Mouse (Mus musculus): ENCODE measurements at regions not wholly inside any gene's neighbourhood (a gene's known extent, or its start where the extent isn't known, plus 50 kb on each side); places are given as distances from the start of the nearest gene placed in this dataset.
"Not testable (repeated sequence)": the region's sequence is repeated elsewhere in the genome, so short reads cannot be mapped to it uniquely, and the experiment has no call there.

DNA sequence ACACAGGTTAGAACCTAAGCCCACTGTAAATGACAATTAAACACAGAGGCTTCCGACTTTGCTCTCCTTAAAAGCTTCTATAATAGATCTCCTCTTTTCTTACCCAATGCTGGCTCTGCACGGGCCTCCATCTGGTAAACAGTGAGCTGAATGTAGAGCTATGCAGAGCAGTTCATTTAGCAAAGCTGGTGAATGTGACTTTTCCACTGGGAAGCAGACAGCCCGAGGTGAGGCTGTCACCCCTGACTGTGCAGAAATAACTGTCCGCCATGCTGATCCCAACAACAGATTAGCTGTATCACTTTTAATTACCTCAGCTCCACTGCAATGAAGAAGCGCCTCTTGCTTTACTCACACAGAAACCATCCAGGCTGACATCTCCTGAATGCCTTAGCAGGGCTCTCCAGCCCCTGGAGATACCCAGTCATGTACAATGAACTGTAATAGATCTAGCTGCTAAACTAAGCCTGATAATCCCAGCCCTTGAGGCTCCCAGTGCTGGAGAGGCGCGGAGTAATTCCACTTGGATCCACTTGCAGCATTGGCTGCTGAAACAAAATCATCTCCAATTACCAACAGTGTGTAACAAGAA is 980.2 kb downstream of the Poteg start:
- no peak for DNase-seq

DNA sequence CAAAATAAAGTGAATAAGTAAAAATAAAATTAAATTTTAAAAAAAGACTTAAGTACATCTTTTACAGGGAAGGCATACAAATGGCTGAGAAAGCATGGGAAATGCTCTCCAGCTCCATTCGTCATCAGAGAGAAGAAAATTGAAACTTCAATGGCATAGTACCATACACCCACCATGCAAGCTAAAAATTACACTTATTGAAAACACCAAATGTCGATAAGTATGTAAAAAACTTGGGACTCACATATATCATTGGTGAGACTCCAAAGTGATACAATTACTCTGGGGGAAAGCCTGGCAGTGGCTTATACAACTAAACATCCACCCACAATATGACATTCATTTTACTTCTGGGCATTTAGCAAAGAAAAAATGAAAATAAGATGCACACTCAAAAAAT is 1025.7 kb downstream of the Poteg start:
- DNase-seq = no peak

DNA sequence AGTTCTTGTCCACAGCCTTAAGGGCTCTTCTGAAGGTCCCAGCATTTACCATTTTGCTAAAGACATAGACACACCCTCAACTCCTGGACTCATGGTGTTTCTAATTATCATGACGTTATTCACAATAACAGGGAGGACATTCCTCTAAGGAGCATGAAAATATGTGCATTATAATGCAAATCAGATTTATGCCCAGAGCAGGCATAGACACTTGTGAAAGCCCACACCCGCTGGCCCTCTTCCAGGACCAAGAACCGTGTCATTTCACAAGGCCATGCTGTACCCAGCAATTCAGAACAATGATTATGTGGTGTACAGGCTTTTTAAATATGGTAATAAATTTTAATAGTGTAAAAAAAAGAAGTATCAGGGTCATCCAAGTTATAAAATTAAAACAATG is 1040.4 kb downstream of the Poteg start:
- DNase-seq = no peak

DNA sequence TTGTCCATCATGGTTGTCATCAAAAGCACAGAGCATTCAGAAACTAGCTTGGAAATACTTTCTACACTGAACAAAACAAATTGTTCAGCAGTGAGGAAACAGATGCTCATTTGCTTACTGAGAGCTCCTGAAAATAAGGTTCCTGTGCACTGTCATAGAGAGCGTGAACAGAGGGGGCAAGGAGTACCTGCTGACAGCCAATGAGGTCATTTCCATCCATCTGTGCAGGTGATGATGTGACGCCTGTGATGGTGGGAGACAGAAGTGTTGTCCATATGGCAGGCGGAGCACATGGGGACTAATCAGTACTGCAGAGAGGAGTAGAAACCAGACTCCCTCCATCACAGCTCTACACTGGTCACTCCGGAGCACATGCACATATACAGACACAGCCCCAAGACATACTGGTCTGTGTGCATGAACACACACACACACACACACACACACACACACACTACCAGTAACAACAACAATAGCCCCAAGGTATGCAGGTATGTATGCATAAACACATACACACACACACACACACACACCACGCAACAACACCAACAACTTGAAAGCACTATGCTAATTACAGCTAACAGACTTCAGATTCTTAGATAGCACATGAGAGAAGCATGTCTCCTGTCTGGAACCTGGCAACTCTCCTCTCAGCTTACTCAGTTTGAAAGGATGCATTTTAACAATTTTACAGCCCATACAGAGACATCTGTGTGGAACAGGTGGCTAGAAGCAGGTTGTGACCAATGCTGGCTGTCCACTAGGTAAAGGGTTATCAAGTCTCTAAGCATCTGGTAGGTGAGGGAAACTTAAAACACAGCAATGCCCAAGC is 1056.2 kb downstream of the Poteg start:
- DNase-seq = peak; percentile 15

DNA sequence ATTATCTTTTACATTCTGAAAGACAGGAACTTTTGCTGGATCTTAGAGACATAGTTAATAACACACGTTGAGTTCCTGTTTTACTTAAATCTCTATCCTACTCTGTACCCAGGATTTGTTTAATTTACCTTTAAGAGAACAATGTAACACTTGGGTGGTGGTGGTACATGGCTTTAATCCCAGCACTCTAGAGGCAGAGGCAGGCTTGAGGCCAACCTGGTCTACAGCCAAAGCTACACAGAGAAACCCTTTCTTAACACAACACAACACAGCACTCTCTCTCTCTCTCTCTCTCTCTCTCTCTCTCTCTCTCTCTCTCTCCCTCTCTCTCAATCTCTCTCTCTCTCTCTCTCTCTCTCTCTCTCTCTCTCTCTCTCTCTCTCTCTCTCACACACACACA is 1076.0 kb downstream of the Poteg start:
- DNase-seq = not testable (repeated sequence)

DNA sequence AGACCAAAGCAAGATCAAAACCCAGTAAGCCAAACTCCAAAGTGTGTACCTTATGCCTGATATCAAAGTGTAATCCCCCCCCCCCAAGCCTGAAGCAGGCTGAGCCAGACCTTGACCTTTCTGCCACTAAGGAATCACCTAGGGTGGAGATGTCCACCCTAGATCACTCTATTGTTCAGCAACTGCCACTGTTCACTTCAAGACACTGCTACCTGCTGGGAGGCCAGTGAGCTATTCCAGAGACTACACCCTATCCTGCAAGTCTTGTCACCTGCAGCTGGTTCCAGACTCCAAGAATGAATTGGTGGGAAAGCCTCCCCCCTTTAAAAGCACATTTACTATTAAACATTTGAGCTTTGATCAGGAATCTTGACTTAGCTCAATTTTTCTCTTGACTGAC is 1099.8 kb downstream of the Poteg start:
- DNase-seq = no peak

DNA sequence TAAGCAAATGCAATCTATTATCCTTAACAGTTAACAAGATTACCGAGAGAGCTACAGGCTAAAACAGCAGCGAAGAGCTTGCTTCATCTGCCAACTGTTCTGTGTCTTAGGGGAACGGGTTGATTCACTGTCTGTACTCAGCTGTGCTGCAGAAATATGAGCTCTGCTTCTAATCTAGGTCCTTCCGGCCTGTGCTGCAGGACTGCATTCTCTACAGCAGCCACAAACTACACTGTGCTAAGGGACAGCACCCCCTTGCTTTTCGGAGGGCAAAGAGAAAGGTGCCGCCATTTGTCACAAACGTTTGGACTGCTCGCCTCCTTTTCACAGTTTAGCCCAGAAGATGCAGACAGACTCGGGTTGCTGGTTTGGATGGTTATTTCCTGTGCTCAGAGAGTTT is 1112.4 kb downstream of the Poteg start:
- no peak for DNase-seq

DNA sequence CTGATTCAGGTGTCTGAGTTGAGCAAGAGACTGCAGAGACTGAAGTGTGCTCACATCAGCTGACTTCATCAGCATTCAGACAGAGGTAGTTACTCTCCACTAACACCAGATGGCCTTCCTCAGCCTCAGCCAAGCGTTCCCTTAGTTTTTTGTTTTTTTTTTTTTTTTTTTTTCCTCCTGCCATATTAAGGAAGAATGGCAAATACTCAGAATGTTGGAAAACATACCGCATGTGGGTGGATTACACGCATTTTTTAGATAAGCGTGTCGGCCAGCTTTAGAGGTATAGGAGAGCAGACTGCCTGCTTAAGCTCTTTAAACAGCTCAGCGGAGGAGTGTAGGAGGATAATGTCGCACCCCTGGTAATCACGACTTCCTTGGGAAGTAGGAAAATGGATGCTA is 1131.8 kb downstream of the Poteg start:
- no peak for DNase-seq

DNA sequence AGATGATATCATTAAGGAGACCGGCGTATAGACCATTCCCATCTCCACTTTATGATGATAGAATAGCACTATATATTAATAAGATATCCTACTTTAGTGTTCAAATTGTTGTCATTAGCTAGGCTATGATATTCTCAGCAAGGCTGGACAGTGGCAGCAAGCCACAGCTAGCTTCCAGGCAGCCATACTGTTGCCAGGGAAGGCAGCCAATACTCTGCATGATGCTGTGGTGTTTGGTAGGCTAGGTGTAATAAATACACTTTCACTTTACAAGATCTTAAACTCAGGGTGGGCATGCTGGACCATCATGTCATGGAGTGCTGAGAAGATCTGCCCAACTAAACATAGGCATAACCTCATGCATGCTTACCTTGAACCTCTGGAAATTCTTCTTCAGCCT is 1133.4 kb downstream of the Poteg start:
- DNase-seq = no peak

DNA sequence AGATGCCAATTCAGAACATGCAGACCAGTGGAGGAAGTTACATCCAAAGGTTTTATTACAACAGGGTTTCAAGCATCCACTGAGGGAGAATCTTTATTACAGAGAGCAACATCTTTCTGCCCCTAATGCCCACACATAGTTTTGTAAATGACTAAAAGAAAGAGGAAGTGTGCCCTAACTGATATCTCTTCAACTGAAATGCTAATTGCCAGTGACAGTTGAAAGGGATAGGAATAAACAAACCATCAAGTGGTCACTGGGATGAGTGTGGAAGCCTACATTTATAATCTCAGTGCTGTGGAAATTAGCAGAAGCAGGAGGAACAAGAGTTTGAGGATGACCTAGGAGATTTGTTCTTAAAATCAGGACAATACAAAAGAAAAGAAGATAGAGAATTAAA is 1142.5 kb downstream of the Poteg start:
- DNase-seq = no peak

DNA sequence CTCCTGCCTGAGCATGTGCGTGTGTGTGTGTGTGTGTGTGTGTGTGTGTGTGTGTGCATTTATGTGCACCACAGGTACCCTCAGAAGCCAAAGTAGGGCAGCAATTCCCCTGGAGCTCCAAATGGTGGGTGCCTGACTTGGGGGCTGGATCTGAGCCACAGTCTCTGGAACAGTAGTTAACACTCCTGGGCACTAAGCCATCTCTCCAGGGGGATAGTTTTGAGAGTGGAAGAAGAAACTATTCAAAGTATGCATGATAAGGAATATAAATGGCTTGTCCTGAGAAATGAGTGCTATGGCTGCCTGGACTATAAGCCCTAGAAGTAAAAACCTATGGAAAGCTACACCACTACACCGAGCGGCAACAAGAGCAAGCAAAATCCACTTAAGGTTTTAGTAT is 1145.8 kb downstream of the Poteg start:
- no peak for DNase-seq

DNA sequence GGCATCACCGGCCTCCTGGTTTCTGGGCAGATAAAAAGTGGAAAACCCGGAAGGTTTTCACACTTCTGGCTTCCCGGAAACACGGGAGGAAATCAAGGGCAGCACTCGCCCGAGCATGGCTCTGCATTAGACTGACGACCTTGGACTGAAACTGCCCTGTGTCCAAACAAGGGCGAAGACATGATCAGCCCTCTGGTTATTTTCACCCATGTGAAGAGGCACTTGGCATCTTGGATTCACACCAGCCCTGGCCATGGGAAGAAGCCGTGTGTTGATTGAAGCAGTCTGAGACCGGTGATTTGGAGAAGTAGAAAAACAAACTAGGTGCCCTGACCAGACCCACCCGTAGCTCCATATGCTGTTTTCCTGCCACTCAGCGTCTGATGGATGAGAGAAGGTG is 1146.7 kb downstream of the Poteg start:
- no peak for DNase-seq

DNA sequence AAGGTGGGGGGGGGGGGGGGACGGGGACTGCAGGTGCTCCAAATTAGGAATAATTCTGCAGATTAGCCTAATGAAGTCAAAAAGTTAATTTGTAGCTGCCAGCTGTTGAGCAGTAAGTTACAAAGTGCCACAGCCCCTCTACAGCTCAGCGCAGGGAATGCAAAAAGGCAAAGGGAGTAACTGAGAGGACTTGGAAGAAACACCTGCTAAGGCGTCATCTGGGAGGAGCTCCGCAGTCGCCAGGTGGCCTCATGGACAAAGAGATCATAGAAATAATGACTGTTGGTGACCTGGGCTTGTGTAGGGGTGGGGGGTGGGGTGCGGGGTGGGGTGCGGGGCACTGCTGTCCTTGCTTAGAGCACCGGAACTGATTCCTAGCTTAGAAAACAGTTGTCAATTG is 1147.1 kb downstream of the Poteg start:
- no peak for DNase-seq

DNA sequence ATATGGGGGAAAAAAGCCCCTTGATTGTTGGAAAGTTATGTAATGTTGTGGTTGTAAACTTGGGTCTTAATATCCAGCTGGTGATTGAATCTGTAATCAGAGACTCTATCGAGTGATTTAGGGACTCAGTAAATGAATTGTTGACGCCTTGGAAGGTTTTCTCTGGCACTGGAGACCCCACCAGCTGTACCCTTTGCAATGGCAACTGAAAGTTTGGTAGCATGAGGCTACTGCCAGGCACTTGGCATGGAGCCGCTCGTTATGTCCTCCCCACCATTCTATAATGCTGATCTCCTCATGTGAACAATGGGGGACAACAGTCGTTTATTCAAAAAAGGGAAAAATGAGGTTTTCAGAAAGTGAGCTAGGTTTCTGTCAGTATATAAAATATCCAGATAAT is 1148.4 kb downstream of the Poteg start:
- DNase-seq = no peak
